ENCODE assay signal across 8 mouse cellular contexts in genomic region chr17:84626857-84627305, GRCm38 (mm10). TPM values are rescaled to one million over a fixed set of nuclear protein-coding genes. Genes with fewer than 3 reads are reported as not detected.
DNase-seq lines count a peak whose midpoint lies in the region; ATAC-seq and TF ChIP-seq lines count a peak whose summit lies in the region.

No protein-coding gene starts in this region.

- H3K27me3 ChIP-seq in embryonic facial prominence, embryonic 14.5 days (replicated peaks; ENCODE audit: control insufficient read depth, insufficient read depth, low read length): no peaks in the 10 kb centered on the region
- no peaks in the 10 kb centered on the region for H3K27me3 ChIP-seq in kidney, postnatal 0 days (ENCODE audit: insufficient read depth, low read length)
- H3K27me3 ChIP-seq in neural tube, embryonic 13.5 days: no peaks in the 10 kb centered on the region

- H3K4me2 ChIP-seq in embryonic facial prominence, embryonic 14.5 days (ENCODE audit: low read depth, low read length): peak overlapping the region; percentile 74
- peak overlapping the region; percentile 75 for H3K4me2 ChIP-seq in kidney, postnatal 0 days (ENCODE audit: low read length)
- H3K4me2 ChIP-seq in neural tube, embryonic 13.5 days: peak overlapping the region; percentile 64

- peak; percentile 16 for DNase-seq in kidney, adult 9 months
- DNase-seq in kidney, adult 11 months: no peak
- peak; percentile 61 for DNase-seq in embryonic facial prominence, embryonic 14.5 days (ENCODE audit: low spot score)
- DNase-seq in kidney, postnatal 0 days (ENCODE audit: low spot score): peak; percentile 77
- no peak for DNase-seq in frontal cortex, postnatal 10 days (ENCODE audit: low spot score in 2 of 2)
- DNase-seq in lung, adult 18-20 months: no peak

- no peaks in the 10 kb centered on the region for H3K36me3 ChIP-seq in embryonic facial prominence, embryonic 14.5 days (ENCODE audit: control insufficient read depth, insufficient read depth, low read length)
- H3K36me3 ChIP-seq in kidney, postnatal 0 days (ENCODE audit: insufficient read depth, low read length): no peaks in the 10 kb centered on the region
- H3K36me3 ChIP-seq in neural tube, embryonic 13.5 days: no peaks in the 10 kb centered on the region

- no peak overlapping the region for H3K27ac ChIP-seq in bone marrow macrophage, adult 2 months (ENCODE audit: insufficient read depth, low read depth, low read length)
- H3K27ac ChIP-seq in embryonic facial prominence, embryonic 14.5 days (replicated peaks; ENCODE audit: low read depth, low read length): peak overlapping the region; percentile 78; the same call in 1 of the 2 replicates
- H3K27ac ChIP-seq in kidney, postnatal 0 days: peak overlapping the region; percentile 71
- no peak overlapping the region; the same call in 1 of the 2 replicates for H3K27ac ChIP-seq in neural tube, embryonic 13.5 days (replicated peaks)

- peak overlapping the region; percentile 68 for H3K9ac ChIP-seq in embryonic facial prominence, embryonic 14.5 days (ENCODE audit: low read depth, low read length)
- H3K9ac ChIP-seq in kidney, postnatal 0 days (ENCODE audit: low read depth, low read length): peak overlapping the region; percentile 51
- peak overlapping the region; percentile 78 for H3K9ac ChIP-seq in neural tube, embryonic 13.5 days

- ATAC-seq in embryonic facial prominence, embryonic 14.5 days (ENCODE audit: low read depth): peak; percentile 42
- peak; percentile 55 for ATAC-seq in kidney, postnatal 0 days (replicated peaks; ENCODE audit: low FRiP score, low read depth)
- peak; percentile 82 for ATAC-seq in neural tube, embryonic 13.5 days (ENCODE audit: low read depth)

- no peaks in the 10 kb centered on the region for H3K9me3 ChIP-seq in embryonic facial prominence, embryonic 14.5 days (ENCODE audit: control insufficient read depth, low read length)
- H3K9me3 ChIP-seq in kidney, postnatal 0 days (replicated peaks; ENCODE audit: low read length): no peaks in the 10 kb centered on the region
- no peaks in the 10 kb centered on the region for H3K9me3 ChIP-seq in neural tube, embryonic 13.5 days

- H3K4me1 ChIP-seq in bone marrow macrophage, adult 2 months (ENCODE audit: control insufficient read depth, insufficient read depth, low read length): no peaks in the 10 kb centered on the region
- H3K4me1 ChIP-seq in embryonic facial prominence, embryonic 14.5 days (ENCODE audit: control insufficient read depth, insufficient read depth, low read length): peaks cover 9% of the 10 kb centered on the region; the same call in 1 of the 2 replicates
- peaks cover 8% of the 10 kb centered on the region; the same call in 1 of the 2 replicates for H3K4me1 ChIP-seq in kidney, postnatal 0 days (replicated peaks; ENCODE audit: insufficient read depth, low read length)
- H3K4me1 ChIP-seq in neural tube, embryonic 13.5 days (replicated peaks): peaks cover 7% of the 10 kb centered on the region

- TF ChIP-seq POLR2A in bone marrow macrophage, adult 2 months (IDR thresholded peaks at IDR 0.05; ENCODE audit: borderline replicate concordance, low read depth, low read length): no peak

- 0 out of 2 replicates have a peak, but pooled peaks have one; percentile 16 for TF ChIP-seq CTCF in bone marrow macrophage, adult 2 months (IDR thresholded peaks at IDR 0.05; ENCODE audit: low read depth, low read length)
- TF ChIP-seq CTCF in kidney, postnatal 0 days (IDR thresholded peaks at IDR 0.05; ENCODE audit: low read depth): peak; percentile 56

- WGBS in embryonic facial prominence, embryonic 14.5 days: 18% methylated on average over 9 of the region's 9 CpGs
- WGBS in kidney, postnatal 0 days: 15% methylated on average over 9 of the region's 9 CpGs
- WGBS in neural tube, embryonic 13.5 days: 37% methylated on average over 9 of the region's 9 CpGs

- no peak overlapping the region for H3K4me3 ChIP-seq in bone marrow macrophage, adult 2 months (ENCODE audit: insufficient read depth, low read length)
- H3K4me3 ChIP-seq in embryonic facial prominence, embryonic 14.5 days (ENCODE audit: low read depth, low read length): peak overlapping the region; percentile 64
- peak overlapping the region; percentile 45 for H3K4me3 ChIP-seq in kidney, postnatal 0 days (replicated peaks; ENCODE audit: low read depth, low read length)
- H3K4me3 ChIP-seq in neural tube, embryonic 13.5 days: peak overlapping the region; percentile 63

RNA-seq across cellular contexts. Expression of gene Dync2li1, which starts 0.6 kb away (rescaled TPM):
- 6.1 and 7.4 TPM in 2 replicates for polyA plus RNA-seq in bone marrow macrophage, adult 2 months (2012; ENCODE audit: insufficient read depth, insufficient read length, missing spikeins)
- polyA plus RNA-seq in embryonic facial prominence, embryonic 14.5 days (2014; fragmentation: Nextera tagmentation; extraction: Ambion mirVana): 28.3 and 32.7 TPM in 2 replicates
- polyA plus RNA-seq in kidney, postnatal 0 days (2015; fragmentation: Nextera tagmentation; extraction: Ambion mirVana): 59.9 and 61.2 TPM in 2 replicates
- polyA plus RNA-seq in neural tube, embryonic 13.5 days (2015; fragmentation: Nextera tagmentation; extraction: Ambion mirVana): 30.6 and 31.2 TPM in 2 replicates

RNA-seq across cellular contexts. Expression of gene Abcg8, which starts 49.2 kb away (rescaled TPM):
- not detected in 2 replicates for polyA plus RNA-seq in bone marrow macrophage, adult 2 months (2012; ENCODE audit: insufficient read depth, insufficient read length, missing spikeins)
- polyA plus RNA-seq in embryonic facial prominence, embryonic 14.5 days (2014; fragmentation: Nextera tagmentation; extraction: Ambion mirVana): 0.13 and 0.14 TPM in 2 replicates
- 0.36 and 0.38 TPM in 2 replicates for polyA plus RNA-seq in kidney, postnatal 0 days (2015; fragmentation: Nextera tagmentation; extraction: Ambion mirVana)
- not detected in 2 replicates for polyA plus RNA-seq in neural tube, embryonic 13.5 days (2015; fragmentation: Nextera tagmentation; extraction: Ambion mirVana)

RNA-seq across cellular contexts. Expression of gene Abcg5, which starts 55.9 kb away (rescaled TPM):
- polyA plus RNA-seq in bone marrow macrophage, adult 2 months (2012; ENCODE audit: insufficient read depth, insufficient read length, missing spikeins): not detected in 2 replicates
- polyA plus RNA-seq in embryonic facial prominence, embryonic 14.5 days (2014; fragmentation: Nextera tagmentation; extraction: Ambion mirVana): 1.4 and 1.6 TPM in 2 replicates
- polyA plus RNA-seq in kidney, postnatal 0 days (2015; fragmentation: Nextera tagmentation; extraction: Ambion mirVana): 4.1 and 4.8 TPM in 2 replicates
- 0.43 and 0.68 TPM in 2 replicates for polyA plus RNA-seq in neural tube, embryonic 13.5 days (2015; fragmentation: Nextera tagmentation; extraction: Ambion mirVana)

Comparison
In these comparisons a context has a peak if more than half of its experiments do, and no peak if none do; other contexts are left out.
1. DNase-seq: peak in kidney, adult 9 months (single experiment), embryonic facial prominence, embryonic 14.5 days (single experiment) and kidney, postnatal 0 days (single experiment); none in kidney, adult 11 months (single experiment), frontal cortex, postnatal 10 days (0 of 2) and lung, adult 18-20 months (0 of 2).
2. H3K27ac ChIP-seq: peak in embryonic facial prominence, embryonic 14.5 days (single experiment) and kidney, postnatal 0 days (single experiment); none in bone marrow macrophage, adult 2 months (single experiment) and neural tube, embryonic 13.5 days (single experiment).
3. Peak in every context shown above with its lines, with median percentiles within 50 percentile points of each other: ATAC-seq, H3K4me2 ChIP-seq and H3K9ac ChIP-seq.